Mouse (Mus musculus) forebrain, embryonic 10.5 days (tissue): ENCODE measurements around the gene Ssrp1. TPM values are rescaled to one million over a fixed set of nuclear protein-coding genes. Genes with fewer than 3 reads are reported as not detected.

Source experiments
- polyA plus RNA-seq: library from polyadenylated mRNA; unstranded; fragments of >200 nt; fragmentation: Nextera tagmentation; extraction: Ambion mirVana; gene quantifications from 2 replicates; pipeline ENCODE4 v1.2.1, GENCODE M21; 2016

The Ssrp1 gene
- polyA plus RNA-seq, 1 experiment from 2014 or later = 433 TPM

Other genes starting within 250 kb of the Ssrp1 start
- gene Ube2l6, start 238.4 kb upstream of the Ssrp1 start, polyA plus RNA-seq = 28.8 and 33.1 TPM in 2 replicates
- gene Smtnl1, start 214.6 kb upstream of the Ssrp1 start, polyA plus RNA-seq = 0.46 TPM in 1 of 2 replicates, not detected in the other
- gene Timm10, start 210.2 kb upstream of the Ssrp1 start, polyA plus RNA-seq = 68.6 and 70.9 TPM in 2 replicates
- gene Slc43a1, start 198.4 kb upstream of the Ssrp1 start, polyA plus RNA-seq = 28.5 and 29.3 TPM in 2 replicates
- gene Rtn4rl2, start 150.5 kb upstream of the Ssrp1 start, polyA plus RNA-seq = 0.78 and 1.0 TPM in 2 replicates
- 20.8 and 23.7 TPM in 2 replicates for gene Slc43a3, start 100.7 kb upstream of the Ssrp1 start, polyA plus RNA-seq
- gene Prg2, start 56.8 kb upstream of the Ssrp1 start, polyA plus RNA-seq = not detected in 2 replicates
- not detected in 2 replicates for gene Prg3, start 49.0 kb upstream of the Ssrp1 start, polyA plus RNA-seq
- 2.7 and 3.6 TPM in 2 replicates for gene P2rx3, start 228 bp downstream of the Ssrp1 start, polyA plus RNA-seq
- gene Tnks1bp1, start 10.8 kb downstream of the Ssrp1 start, polyA plus RNA-seq = 26.6 and 36.1 TPM in 2 replicates
- 37.6 and 38.8 TPM in 2 replicates for gene Aplnr, start 99.0 kb downstream of the Ssrp1 start, polyA plus RNA-seq
- 0.30 and 0.47 TPM in 2 replicates for gene Lrrc55, start 160.0 kb downstream of the Ssrp1 start, polyA plus RNA-seq